Mouse (Mus musculus): ENCODE results near the gene Olfr148. TPM values are rescaled to one million over a fixed set of nuclear protein-coding genes. Genes with fewer than 3 reads are reported as not detected.

The Olfr148 gene
- polyA plus RNA-seq (2015; fragmentation: Nextera tagmentation; extraction: Ambion mirVana), result not detected in 2 replicates

DNA sequence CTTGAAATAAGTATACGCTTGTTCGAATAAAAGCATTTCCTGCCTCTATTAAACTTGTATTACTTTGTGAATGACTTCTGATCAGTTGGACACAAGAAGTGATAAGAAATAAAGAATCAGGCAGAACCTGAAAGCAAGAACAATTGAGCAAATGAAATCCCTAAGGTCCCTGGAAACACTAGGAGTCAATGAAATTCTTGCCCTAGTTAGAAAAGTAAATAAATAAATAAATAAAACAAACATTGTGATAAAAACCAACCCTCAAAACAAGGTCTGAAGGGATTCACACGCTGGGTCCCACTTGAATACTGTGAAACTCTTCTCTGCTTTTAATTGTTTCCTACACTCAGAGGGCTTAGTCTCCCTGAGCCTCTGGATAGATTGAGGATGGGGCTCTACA is at the start of gene Olfr148:
Olfr148 (plus strand) TSS at position 301 of the 400 bp plus-strand sequence.
- DNase-seq (ENCODE audit: low spot score), result no peak

GRCm38 (mm10) chr9:39575469-39575868 is 35.0 kb upstream of the Olfr148 start, which contains the start of gene Olfr959:
Gene Olfr959 (minus strand): TSS chr9:39575569.
- no peak for DNase-seq (ENCODE audit: low spot score)

GRCm38 (mm10) chr9:39577050-39577449 is 33.4 kb upstream of the Olfr148 start:
- no peak for DNase-seq (ENCODE audit: low spot score)

DNA sequence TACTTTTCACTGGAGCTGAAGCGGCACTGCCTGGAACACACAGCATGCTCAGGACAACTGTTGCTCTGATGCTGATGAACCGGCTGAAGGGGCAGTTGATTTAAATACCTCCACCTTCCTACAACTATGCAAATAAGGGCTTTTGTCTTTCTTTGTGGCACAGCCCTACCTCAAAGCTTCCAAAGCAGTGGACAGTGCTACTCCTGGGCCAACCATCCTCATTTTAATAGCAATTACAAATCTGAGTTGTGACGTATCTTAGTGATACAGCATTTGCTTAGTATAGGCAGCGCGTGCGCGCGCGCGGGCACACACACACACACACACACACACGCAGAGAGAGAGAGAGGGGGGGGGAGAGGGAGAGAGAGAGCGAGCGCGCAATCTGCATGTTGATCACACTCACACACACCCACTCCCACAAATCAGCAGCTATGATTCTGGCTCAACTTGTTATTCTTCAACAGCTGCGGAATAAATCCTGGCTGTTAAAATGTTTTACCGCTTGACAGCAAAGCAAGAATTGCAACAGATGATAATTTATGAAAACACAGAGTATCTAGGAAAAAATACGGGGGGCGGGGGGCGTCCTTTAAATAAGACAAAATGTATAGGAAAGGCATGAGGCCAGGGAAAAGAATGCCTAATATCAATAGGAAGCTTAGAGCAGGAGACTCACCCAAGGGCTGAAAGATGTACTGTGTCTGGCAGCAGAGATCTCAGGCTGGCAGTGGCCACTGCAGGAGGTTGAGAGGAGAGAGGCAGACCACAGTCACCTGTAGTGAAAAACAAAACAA is 7.7 kb upstream of the Olfr148 start:
- DNase-seq (ENCODE audit: low spot score), result no peak

- DNase-seq (ENCODE audit: low spot score), result no peak
Observed at GRCm38 (mm10) chr9:39603333-39603845, 7.1 kb upstream of the Olfr148 start.

DNA sequence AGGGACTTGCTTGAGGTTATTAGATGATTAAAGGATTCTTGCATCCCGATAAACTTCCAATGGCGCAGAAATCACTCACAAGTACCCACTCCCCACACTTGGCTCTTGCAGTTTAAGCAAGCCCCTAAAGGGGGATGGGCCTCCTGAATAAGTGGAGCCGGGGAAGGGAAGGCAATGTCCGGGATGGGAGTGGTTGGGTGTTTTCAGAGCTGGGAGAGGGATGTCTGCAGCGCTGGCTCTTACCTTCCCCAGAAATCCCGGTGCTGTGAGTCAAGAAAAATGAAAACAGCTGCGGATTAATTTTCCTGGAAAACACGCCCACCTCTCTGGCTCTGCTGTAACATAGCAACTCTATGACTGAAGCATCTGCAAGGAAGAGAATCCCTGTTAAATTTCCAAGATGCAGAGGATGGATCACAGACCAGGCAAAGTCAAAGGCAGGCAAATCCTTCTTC is 6.4 kb upstream of the Olfr148 start, which contains the start of gene AW551984:
AW551984 (minus strand) TSS at position 405 of the 455 bp plus-strand sequence.
- DNase-seq (ENCODE audit: low spot score), result no peak

- DNase-seq (ENCODE audit: low spot score), result no peak
Observed at GRCm38 (mm10) chr9:39608497-39608896, 2.0 kb upstream of the Olfr148 start.

GRCm38 (mm10) chr9:39611953-39612352 is 1.5 kb downstream of the Olfr148 start:
- no peak for DNase-seq (ENCODE audit: low spot score)

- no peak for DNase-seq (ENCODE audit: low spot score)
Observed at GRCm38 (mm10) chr9:39621073-39621472, 10.6 kb downstream of the Olfr148 start, which contains the start of gene Olfr960. Gene Olfr960 (plus strand): TSS chr9:39621373.

DNA sequence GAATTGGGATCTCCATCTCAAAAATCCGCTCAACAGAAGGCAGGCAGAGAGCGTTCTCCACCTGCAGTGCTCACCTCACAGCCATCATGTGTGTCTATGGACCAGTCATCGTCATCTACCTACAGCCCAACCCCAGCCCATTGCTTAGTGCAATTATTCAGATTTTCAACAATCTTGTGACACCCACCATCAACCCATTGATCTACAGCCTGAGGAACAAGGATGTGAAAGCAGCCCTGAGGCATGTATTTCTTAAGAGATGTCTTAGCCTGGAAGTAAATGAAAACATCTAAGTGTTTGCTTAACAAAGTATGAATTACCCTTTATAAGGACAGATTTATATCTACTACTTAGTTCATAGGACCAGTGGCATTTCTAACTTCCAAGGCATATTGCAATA is 13.3 kb downstream of the Olfr148 start:
- DNase-seq (ENCODE audit: low spot score), result no peak

- no peak for DNase-seq (ENCODE audit: low spot score)
Observed at GRCm38 (mm10) chr9:39624711-39625110, 14.3 kb downstream of the Olfr148 start.

DNA sequence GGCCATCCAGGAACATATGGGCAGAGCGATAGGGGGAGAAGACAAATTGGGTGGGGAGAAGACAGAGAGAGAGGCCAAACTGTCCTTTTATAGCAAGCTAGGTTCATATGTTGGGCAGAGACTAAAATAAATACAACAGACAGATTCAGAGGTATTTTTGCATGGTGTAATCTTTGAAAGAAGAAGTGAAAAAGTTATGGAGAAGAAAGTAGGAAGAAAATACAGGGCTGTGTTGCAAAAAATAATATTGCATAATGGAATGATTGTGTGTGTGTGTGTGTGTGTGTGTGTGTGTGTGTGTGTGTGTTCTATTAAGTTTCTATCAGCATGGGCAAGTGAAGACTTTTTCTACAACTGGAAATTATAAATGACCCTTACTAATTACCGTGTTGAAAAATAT is 18.6 kb downstream of the Olfr148 start:
- DNase-seq (ENCODE audit: low spot score), result no peak

GRCm38 (mm10) chr9:39633913-39634594 is 23.6 kb downstream of the Olfr148 start:
- no peak for DNase-seq (ENCODE audit: low spot score)

DNA sequence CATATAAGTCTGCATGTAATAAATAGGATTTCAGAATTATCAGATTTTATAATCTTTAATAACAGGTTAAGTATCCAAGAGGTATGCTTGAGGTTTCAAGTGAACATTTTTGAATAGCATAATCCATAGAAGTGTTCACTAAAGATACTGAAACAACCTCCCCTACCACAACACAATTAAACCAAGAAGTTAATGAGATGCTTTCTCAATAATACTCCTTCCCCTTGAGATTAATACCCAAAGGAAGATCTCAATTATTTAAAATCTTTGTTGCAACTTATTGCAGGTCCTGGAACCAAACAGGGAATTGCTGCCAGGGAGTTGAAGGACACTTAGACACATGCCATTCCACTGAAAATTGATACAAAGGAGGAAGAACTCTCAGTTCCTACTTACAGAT is 34.3 kb downstream of the Olfr148 start, which contains the start of gene Olfr961:
Olfr961 (plus strand) TSS at position 301 of the 400 bp plus-strand sequence.
- no peak for DNase-seq (ENCODE audit: low spot score)

- no peak for DNase-seq (ENCODE audit: low spot score)
Observed at GRCm38 (mm10) chr9:39647382-39647781, 36.9 kb downstream of the Olfr148 start.

DNA sequence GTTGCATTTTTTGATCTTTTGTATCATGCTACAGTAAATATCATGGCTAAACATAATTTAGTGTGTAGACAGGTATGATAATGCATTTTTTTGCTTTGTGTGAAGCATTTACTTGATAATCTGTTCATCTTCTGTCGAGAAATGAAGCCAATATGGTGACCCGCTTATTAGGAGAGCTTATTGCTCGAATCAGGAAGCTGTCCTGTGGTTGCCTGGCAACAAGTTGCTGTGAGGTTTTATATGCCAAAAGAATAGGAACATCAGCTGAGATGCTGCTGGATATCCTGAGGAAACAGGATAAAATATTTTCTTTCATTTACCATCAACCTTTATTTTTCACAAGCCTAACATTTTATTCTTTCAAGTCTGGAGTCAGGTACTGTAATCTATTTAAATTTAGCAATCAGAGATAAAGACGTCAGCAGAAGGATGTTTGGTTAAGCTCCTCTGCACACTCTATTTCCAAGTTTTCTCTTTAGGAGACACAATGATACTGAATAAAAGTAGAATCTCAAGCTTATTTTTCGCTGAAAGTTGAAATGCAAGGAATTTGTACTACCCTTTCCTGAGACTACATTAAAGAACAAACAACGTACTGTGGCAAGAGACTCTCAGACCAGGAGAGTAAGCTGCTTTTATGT is 44.4 kb downstream of the Olfr148 start:
- no peak for DNase-seq (ENCODE audit: low spot score)

Other genes with a start within 250 kb of the Olfr148 start
- gene Olfr951, start 223.2 kb upstream of the Olfr148 start, polyA plus RNA-seq (2015; fragmentation: Nextera tagmentation; extraction: Ambion mirVana), result not detected in 2 replicates
- gene Olfr952, start 183.5 kb upstream of the Olfr148 start, polyA plus RNA-seq (2015; fragmentation: Nextera tagmentation; extraction: Ambion mirVana), result not detected in 2 replicates
- gene Olfr954, start 154.0 kb upstream of the Olfr148 start, polyA plus RNA-seq (2015; fragmentation: Nextera tagmentation; extraction: Ambion mirVana), result not detected in 2 replicates
- gene Olfr955, start 138.7 kb upstream of the Olfr148 start, polyA plus RNA-seq (2015; fragmentation: Nextera tagmentation; extraction: Ambion mirVana), result not detected in 2 replicates
- not detected in 2 replicates for gene Olfr44, start 116.7 kb upstream of the Olfr148 start, polyA plus RNA-seq (2015; fragmentation: Nextera tagmentation; extraction: Ambion mirVana)
- gene Olfr957, start 94.8 kb upstream of the Olfr148 start, polyA plus RNA-seq (2015; fragmentation: Nextera tagmentation; extraction: Ambion mirVana), result not detected in 2 replicates
- gene Olfr958, start 56.6 kb upstream of the Olfr148 start, polyA plus RNA-seq (2015; fragmentation: Nextera tagmentation; extraction: Ambion mirVana), result not detected in 2 replicates
- not detected in 2 replicates for gene Olfr959, start 35.1 kb upstream of the Olfr148 start, polyA plus RNA-seq (2015; fragmentation: Nextera tagmentation; extraction: Ambion mirVana)
- 0.98 and 1.3 TPM in 2 replicates for gene AW551984, start 6.3 kb upstream of the Olfr148 start, polyA plus RNA-seq (2015; fragmentation: Nextera tagmentation; extraction: Ambion mirVana)
- not detected in 2 replicates for gene Olfr960, start 10.7 kb downstream of the Olfr148 start, polyA plus RNA-seq (2015; fragmentation: Nextera tagmentation; extraction: Ambion mirVana)
- not detected in 2 replicates for gene Olfr961, start 34.4 kb downstream of the Olfr148 start, polyA plus RNA-seq (2015; fragmentation: Nextera tagmentation; extraction: Ambion mirVana)
- not detected in 2 replicates for gene Olfr963, start 56.5 kb downstream of the Olfr148 start, polyA plus RNA-seq (2015; fragmentation: Nextera tagmentation; extraction: Ambion mirVana)
- gene Olfr149, start 96.5 kb downstream of the Olfr148 start, polyA plus RNA-seq (2015; fragmentation: Nextera tagmentation; extraction: Ambion mirVana), result not detected in 2 replicates
- gene Olfr965, start 100.7 kb downstream of the Olfr148 start, polyA plus RNA-seq (2015; fragmentation: Nextera tagmentation; extraction: Ambion mirVana), result not detected in 2 replicates
- gene Olfr150, start 120.3 kb downstream of the Olfr148 start, polyA plus RNA-seq (2015; fragmentation: Nextera tagmentation; extraction: Ambion mirVana), result not detected in 2 replicates
- not detected in 2 replicates for gene Olfr967, start 135.6 kb downstream of the Olfr148 start, polyA plus RNA-seq (2015; fragmentation: Nextera tagmentation; extraction: Ambion mirVana)
- not detected in 2 replicates for gene Olfr968, start 172.6 kb downstream of the Olfr148 start, polyA plus RNA-seq (2015; fragmentation: Nextera tagmentation; extraction: Ambion mirVana)
- gene Olfr969, start 180.3 kb downstream of the Olfr148 start, polyA plus RNA-seq (2015; fragmentation: Nextera tagmentation; extraction: Ambion mirVana), result not detected in 2 replicates
- gene Olfr970, start 198.2 kb downstream of the Olfr148 start, polyA plus RNA-seq (2015; fragmentation: Nextera tagmentation; extraction: Ambion mirVana), result not detected in 2 replicates
- gene Olfr971, start 226.2 kb downstream of the Olfr148 start, polyA plus RNA-seq (2015; fragmentation: Nextera tagmentation; extraction: Ambion mirVana), result not detected in 2 replicates

Data from thymus, postnatal 0 days (tissue).